Mouse (Mus musculus) limb, embryonic 11.5 days (tissue): ENCODE data around the gene Fadd. TPM values are rescaled to one million over a fixed set of nuclear protein-coding genes. Genes with fewer than 3 reads are reported as not detected.

Source experiments
- ATAC-seq: fragments of 200-750 bp; cut with Nextera tagmentation; 2 replicates; pipeline ENCODE4 v1.8.0; 2017; ENCODE audit warnings: low read depth; ENCODE audit not compliant: insufficient number of reproducible peaks, low FRiP score, low TSS enrichment
- DNase-seq: peaks from one replicate; pipeline ENCODE4 v3.0.0-alpha.2; 2015; ENCODE audit warnings: low spot score
- H3K27ac ChIP-seq: fragments of 300-500 bp; sonication (generic); replicated peaks from 2 replicates; pipeline ENCODE4 v1.5.1; 2014; ENCODE audit warnings: low read depth, mild to moderate bottlenecking, low read length
- H3K27me3 ChIP-seq: fragments of 300-500 bp; sonication (generic); 2 replicates; pipeline ENCODE4 v1.6.1; 2014; ENCODE audit warnings: mild to moderate bottlenecking, low read length, mixed read lengths; ENCODE audit not compliant: control insufficient read depth, insufficient read depth
- H3K36me3 ChIP-seq: fragments of 300-500 bp; sonication (generic); 2 replicates; pipeline ENCODE4 v1.6.1; 2014; ENCODE audit warnings: mild to moderate bottlenecking, low read length, moderate library complexity, mixed read lengths; ENCODE audit not compliant: control insufficient read depth, insufficient read depth
- H3K4me1 ChIP-seq: fragments of 300-500 bp; sonication (generic); 2 replicates; pipeline ENCODE4 v1.6.1; 2014; ENCODE audit warnings: low read length, mixed read lengths; ENCODE audit not compliant: control insufficient read depth, insufficient read depth
- H3K4me2 ChIP-seq: fragments of 300-500 bp; sonication (generic); 2 replicates; pipeline ENCODE4 v1.6.1; 2014; ENCODE audit warnings: low read depth, mild to moderate bottlenecking, moderate library complexity; ENCODE audit not compliant: severe bottlenecking
- H3K4me3 ChIP-seq: fragments of 300-500 bp; sonication (generic); 2 replicates; pipeline ENCODE4 v1.5.1; 2014; ENCODE audit warnings: low read depth, low read length
- H3K9ac ChIP-seq: fragments of 300-500 bp; sonication (generic); 2 replicates; pipeline ENCODE4 v1.6.1; 2014; ENCODE audit warnings: mild to moderate bottlenecking, low read length
- H3K9me3 ChIP-seq: fragments of 300-500 bp; sonication (generic); 2 replicates; pipeline ENCODE4 v1.6.1; 2016; ENCODE audit warnings: low read length; ENCODE audit not compliant: control insufficient read depth
- WGBS: fragments of 180-500 bp; shearing (Covaris S2); extraction: QIAGEN DNeasy Blood & Tissue Kit; methylation state at CpG from one replicate; pipeline ENCODE4 v1.1.7; 2014; 5-methylcytosine and 5-hydroxymethylcytosine counted together
- polyA plus RNA-seq: library from polyadenylated mRNA; unstranded; fragments of >200 nt; fragmentation: Nextera tagmentation; extraction: Ambion mirVana; gene quantifications from 2 replicates; pipeline ENCODE4 v1.2.1, GENCODE M21; 2014

The Fadd gene
- polyA plus RNA-seq, 1 experiment from 2014 or later: 12.3 TPM

DNA sequence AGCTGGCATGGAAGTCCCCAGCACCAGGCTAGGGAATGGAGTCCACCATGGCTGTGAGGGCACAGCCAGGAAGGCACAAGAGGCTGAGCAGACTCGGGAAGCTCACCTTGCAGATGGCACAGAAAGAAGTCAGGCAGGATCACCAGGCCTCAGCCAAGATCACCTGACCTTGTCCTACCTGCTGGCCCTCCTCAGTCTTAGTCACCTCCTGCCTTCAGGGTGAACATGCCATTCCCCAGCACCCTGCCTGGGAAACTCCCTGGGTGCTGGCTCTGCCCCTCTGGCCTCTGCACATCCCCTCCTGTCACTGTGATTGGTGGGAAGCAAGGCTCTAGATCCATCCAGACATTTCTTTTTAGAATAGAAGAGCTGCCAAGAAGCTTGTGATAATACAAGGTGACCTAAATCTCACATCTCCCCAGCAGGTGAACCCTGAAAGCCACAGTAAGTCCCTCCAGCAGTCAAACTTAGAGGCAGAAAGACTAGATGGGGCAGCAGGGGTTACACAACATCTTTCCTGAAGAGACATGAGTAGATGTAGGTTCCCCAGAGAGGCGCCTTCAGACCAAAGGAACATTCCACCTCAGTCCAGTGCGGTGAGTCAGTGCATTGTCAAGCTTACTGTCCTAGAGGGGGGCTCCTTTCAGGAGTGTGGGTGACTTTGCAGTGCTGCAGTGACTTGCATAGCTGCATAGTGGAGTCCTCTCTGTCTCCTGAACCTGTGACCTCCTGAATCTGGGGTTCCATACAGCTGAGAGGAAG lies 15.2 kb downstream of the Fadd start:
- 75% methylated on average over 3 of the region's 3 CpGs for WGBS
- Histone ChIP-seq H3K4me1 (no peaks in the 10 kb centered on the region), H3K27ac (no peak overlapping the region), H3K4me2 (no peak overlapping the region), H3K9me3 (no peaks in the 10 kb centered on the region), H3K36me3 (no peaks in the 10 kb centered on the region), H3K9ac (no peak overlapping the region), H3K4me3 (no peak overlapping the region), H3K27me3 (no peaks in the 10 kb centered on the region)
- no peak for DNase-seq
- no peak for ATAC-seq

DNA sequence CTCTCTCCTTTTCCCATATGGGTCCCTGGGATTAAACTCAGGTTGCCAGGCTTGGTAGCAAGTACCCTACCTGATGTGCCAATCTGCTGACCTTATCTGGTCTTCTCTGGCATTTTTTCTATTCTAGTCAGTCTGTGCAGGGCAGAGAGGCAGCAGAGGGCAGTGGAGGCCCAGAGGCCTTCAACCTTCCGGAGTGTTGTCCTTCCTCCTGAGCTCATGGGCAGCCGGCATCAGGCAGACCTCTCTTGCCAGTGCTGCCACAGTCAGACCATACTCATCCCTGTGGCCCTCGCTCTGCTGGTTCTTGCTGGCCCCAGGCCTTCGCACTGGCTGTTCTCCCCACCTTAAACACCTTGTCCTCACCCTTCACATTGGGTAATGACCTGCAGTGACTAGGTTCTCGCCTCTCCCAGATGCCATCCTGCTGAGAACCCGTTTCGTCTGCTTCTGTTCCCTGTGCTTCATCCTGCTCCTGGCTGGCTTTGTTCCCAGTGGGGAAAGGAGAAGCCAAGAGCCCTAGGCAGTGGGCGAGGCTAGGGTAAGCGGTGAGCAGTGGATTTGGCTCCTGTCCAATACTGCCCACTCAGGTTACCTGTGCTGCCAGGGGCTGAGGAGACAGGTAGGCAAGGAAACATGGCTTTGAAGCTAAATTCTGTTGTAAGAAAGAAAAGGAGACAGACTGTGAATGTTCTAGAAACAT lies 18.7 kb downstream of the Fadd start:
- no peak overlapping the region for H3K27ac ChIP-seq
- H3K4me1 ChIP-seq: no peaks in the 10 kb centered on the region
- H3K36me3 ChIP-seq: no peaks in the 10 kb centered on the region
- no peak for ATAC-seq
- WGBS: 65% methylated on average over 9 of the region's 9 CpGs
- H3K4me3 ChIP-seq: no peak overlapping the region
- no peak overlapping the region for H3K4me2 ChIP-seq
- DNase-seq: no peak
- H3K9me3 ChIP-seq: no peaks in the 10 kb centered on the region
- H3K27me3 ChIP-seq: no peaks in the 10 kb centered on the region
- H3K9ac ChIP-seq: no peak overlapping the region

DNA sequence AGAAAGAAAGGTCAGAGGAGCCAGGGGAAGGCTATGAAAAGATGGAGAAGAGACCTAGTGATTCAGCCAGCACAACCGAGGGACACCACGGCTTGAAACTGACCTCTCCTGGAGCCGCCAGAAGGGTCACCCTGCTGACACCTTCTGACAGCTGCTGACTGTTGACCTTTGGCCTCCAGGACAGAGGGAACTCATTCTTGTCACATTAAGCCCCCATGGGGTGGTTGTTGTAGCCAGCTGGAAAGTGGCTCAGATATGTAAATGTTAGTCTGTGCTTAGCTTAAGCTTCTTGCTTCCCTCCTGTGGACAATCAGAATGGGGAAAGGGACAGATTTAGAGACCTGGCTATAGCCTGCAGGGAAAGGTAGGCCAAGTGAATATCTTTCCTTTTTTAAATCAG lies 20.2 kb downstream of the Fadd start:
- Histone ChIP-seq H3K9ac (no peak overlapping the region), H3K4me2 (no peak overlapping the region), H3K4me3 (no peak overlapping the region), H3K36me3 (no peaks in the 10 kb centered on the region), H3K9me3 (no peaks in the 10 kb centered on the region), H3K27me3 (no peaks in the 10 kb centered on the region), H3K4me1 (no peaks in the 10 kb centered on the region), H3K27ac (no peak overlapping the region)
- ATAC-seq: no peak
- DNase-seq: no peak
- 7% methylated on average over 3 of the region's 3 CpGs for WGBS

DNA sequence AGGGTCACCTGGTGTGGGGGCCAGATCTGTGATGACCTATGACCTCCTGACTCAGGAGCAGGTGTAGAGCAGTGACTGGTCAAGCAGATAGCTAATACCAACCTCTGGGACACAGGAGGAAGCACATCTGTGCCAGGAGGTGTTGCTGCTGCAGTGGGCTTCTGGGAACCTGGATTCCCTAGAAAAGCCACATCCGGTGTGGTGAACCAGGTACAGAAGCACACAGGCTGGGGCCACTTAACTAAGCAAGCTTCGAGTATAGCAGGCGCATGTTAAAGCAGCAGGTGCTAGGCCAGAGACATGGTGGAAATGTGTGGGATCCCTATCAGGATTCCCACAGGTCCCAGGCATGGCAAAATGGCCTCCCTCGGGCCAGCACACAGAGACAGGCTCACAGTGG lies 21.7 kb downstream of the Fadd start:
- Histone ChIP-seq H3K9me3 (no peaks in the 10 kb centered on the region), H3K4me1 (no peaks in the 10 kb centered on the region), H3K27ac (no peak overlapping the region), H3K4me3 (no peak overlapping the region), H3K36me3 (no peaks in the 10 kb centered on the region), H3K27me3 (no peaks in the 10 kb centered on the region), H3K9ac (no peak overlapping the region), H3K4me2 (no peak overlapping the region)
- 89% methylated on average over 4 of the region's 4 CpGs for WGBS
- ATAC-seq (no peak), DNase-seq (no peak)

DNA sequence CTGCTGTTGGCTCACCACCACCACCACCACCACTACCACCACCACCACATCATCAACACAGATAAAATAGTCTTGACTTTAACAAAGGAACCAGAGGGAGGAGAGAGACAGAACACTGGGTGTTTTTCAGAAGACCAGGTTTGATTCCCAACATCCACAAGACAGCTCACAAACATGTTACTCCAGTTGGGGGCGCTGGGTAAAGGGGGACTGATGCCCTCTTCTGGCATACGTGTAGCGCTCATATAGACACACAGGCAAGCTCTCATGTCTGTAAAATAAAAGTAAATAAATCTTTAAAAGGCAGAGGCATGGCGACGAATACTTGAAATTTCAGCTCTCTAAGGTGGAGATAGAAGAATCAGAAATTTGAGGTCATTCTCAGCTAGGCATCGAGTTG lies 23.7 kb downstream of the Fadd start:
- Histone ChIP-seq H3K9me3 (no peaks in the 10 kb centered on the region), H3K9ac (no peak overlapping the region), H3K27ac (no peak overlapping the region), H3K27me3 (no peaks in the 10 kb centered on the region), H3K4me1 (no peaks in the 10 kb centered on the region), H3K4me2 (no peak overlapping the region), H3K36me3 (no peaks in the 10 kb centered on the region), H3K4me3 (no peak overlapping the region)
- 57% methylated on average over 6 of the region's 6 CpGs for WGBS
- no peak for ATAC-seq
- DNase-seq: no peak

DNA sequence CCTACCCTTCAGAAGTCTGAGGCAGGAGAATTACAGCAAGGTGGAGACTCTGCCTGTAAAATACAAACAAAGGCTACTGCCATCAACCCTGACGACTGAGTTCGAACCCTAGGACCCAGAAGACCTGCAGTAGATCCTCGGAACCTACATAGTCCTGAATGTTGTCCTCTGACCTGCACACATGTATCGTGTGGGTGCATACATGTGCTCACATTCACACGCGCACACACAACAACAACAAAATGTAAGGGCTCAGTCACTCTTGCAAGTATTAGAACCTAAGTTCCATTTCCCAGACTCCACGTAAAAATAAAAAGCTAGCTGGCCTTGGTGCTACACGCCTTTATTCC lies 28.2 kb downstream of the Fadd start:
- ATAC-seq: no peak
- Histone ChIP-seq H3K27me3 (no peaks in the 10 kb centered on the region), H3K4me1 (peaks cover 7% of the 10 kb centered on the region; the same call in 1 of the 2 replicates), H3K27ac (no peak overlapping the region), H3K9me3 (no peaks in the 10 kb centered on the region), H3K36me3 (peaks cover 4% of the 10 kb centered on the region; the same call in 1 of the 2 replicates), H3K4me3 (peak overlapping the region; percentile 88), H3K9ac (peak overlapping the region; percentile 84; the same call in 1 of the 2 replicates), H3K4me2 (peak overlapping the region; percentile 80)
- WGBS: 31% methylated on average over 8 of the region's 8 CpGs
- no peak for DNase-seq

DNA sequence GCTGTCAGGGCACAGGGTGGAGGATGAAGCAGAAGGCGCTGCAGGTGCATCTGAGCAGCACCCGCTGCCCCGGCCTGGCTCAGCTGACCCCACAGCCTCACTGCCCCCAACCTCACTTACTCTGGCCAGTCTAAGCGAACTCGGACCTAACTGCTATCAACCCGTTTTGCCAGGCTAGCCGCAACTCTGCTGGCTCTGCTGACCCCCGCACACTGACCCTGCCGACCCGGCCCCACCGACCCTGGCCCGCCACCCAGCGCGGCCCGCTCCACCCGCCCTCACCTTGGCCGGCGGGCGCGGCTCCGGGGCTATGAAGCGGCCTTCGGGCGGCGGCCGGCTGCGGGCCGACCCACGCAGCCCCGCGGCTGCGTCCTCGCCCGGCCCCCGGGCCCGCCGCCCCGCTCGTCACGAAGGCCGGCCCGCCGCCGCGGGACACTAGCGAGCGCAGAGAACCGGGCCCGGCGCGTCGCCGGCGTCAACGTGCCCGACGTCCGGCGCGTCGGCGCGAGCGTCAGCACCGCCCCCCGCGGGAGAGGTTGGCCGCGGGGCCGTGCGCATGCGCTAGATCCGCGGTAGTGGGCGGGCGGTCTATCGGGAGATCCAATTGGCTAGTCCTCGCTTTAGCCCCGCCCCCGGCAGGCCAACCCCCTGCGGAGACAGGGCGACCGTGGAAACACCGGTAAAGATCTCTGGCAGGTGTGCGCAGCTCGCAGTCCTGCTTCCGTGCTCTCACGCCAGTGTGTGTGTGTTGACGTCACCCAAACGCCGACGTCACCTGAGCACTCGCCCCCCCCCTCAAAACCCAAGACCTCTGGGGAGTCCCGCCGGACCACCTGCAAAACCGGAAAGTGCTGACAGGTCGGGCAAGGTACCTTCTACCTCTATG lies 28.8 kb downstream of the Fadd start, which contains the start of gene Ppfia1:
Gene Ppfia1, minus strand, starts transcription at position 493 of the 886 bp plus-strand sequence.
- H3K27me3 ChIP-seq: no peaks in the 10 kb centered on the region
- peak within 1 kb of the TSS; percentile 84 for H3K9ac ChIP-seq
- H3K27ac ChIP-seq: 0 out of 2 replicates have a peak within 1 kb of the TSS, but pooled peaks have one; percentile 22
- H3K4me3 ChIP-seq: peak within 1 kb of the TSS; percentile 88
- under 1% methylated on average over 96 of the region's 97 CpGs for WGBS
- no peaks in the 10 kb centered on the region for H3K9me3 ChIP-seq
- DNase-seq (peak; percentile 99), ATAC-seq (peak; percentile 90)
- peak within 1 kb of the TSS; percentile 80 for H3K4me2 ChIP-seq
- peaks cover 7% of the 10 kb centered on the region; the same call in 1 of the 2 replicates for H3K4me1 ChIP-seq
- H3K36me3 ChIP-seq: peaks cover 4% of the 10 kb centered on the region; the same call in 1 of the 2 replicates

DNA sequence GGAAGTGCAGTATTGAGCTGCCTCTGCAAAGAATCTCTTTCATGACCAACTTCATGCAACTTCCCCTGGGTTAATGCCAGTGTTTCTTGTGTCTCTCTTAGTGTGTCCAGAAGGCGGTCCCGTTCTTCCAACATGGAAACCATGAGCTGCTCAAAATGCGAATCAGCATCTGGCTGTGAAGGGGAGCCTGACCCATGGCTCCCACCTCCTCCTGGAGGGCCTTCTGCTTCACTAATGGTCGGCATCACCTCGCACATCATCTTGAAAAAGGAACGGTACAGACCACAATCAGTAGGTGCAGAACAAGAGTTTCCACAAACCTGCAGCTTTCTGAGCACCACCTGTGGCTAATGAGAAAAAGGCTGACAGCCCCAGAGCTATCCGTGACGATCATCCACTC lies 30.0 kb downstream of the Fadd start:
- Histone ChIP-seq H3K9ac (peak overlapping the region; percentile 84; the same call in 1 of the 2 replicates), H3K36me3 (peaks cover 5% of the 10 kb centered on the region; the same call in 1 of the 2 replicates)
- WGBS: 92% methylated on average over 8 of the region's 8 CpGs

More for the DNA sequence above, 30.0 kb downstream of the Fadd start:
- no peak overlapping the region for H3K27ac ChIP-seq
- H3K4me3 ChIP-seq: peak overlapping the region; percentile 88; the same call in 1 of the 2 replicates
- no peak for DNase-seq
- peak overlapping the region; percentile 80; the same call in 1 of the 2 replicates for H3K4me2 ChIP-seq
- no peaks in the 10 kb centered on the region for H3K27me3 ChIP-seq
- H3K9me3 ChIP-seq: no peaks in the 10 kb centered on the region
- peaks cover 7% of the 10 kb centered on the region; the same call in 1 of the 2 replicates for H3K4me1 ChIP-seq
- ATAC-seq: no peak
